Mouse (Mus musculus) naive thymus-derived CD4-positive, alpha-beta T cell, adult 2 months (primary cell): ENCODE data around the gene Dusp9.

ENCODE experiments used
- DNase-seq: peaks from one replicate; pipeline ENCODE4 v3.0.0-alpha.2; 2011; ENCODE audit warnings: low read depth

The Dusp9 gene

GRCm38 (mm10) chrX:73639255-73639675 is at the start of gene Dusp9:
Gene Dusp9 (plus strand): TSS chrX:73639419.
- DNase-seq: no peak

- peak; percentile 64 for DNase-seq
Measured at GRCm38 (mm10) chrX:73593212-73593611, 46.0 kb upstream of the Dusp9 start.

GRCm38 (mm10) chrX:73594451-73595121 is 44.6 kb upstream of the Dusp9 start:
- no peak for DNase-seq

- DNase-seq: no peak
Measured at GRCm38 (mm10) chrX:73595297-73595938, 43.8 kb upstream of the Dusp9 start.

GRCm38 (mm10) chrX:73601456-73601855 is 37.8 kb upstream of the Dusp9 start:
- no peak for DNase-seq

GRCm38 (mm10) chrX:73613665-73614064 is 25.6 kb upstream of the Dusp9 start:
- no peak for DNase-seq

GRCm38 (mm10) chrX:73615876-73616275 is 23.3 kb upstream of the Dusp9 start:
- DNase-seq: no peak

GRCm38 (mm10) chrX:73619401-73619800 is 19.8 kb upstream of the Dusp9 start:
- DNase-seq: no peak

- DNase-seq: no peak
Measured at GRCm38 (mm10) chrX:73619890-73620289, 19.3 kb upstream of the Dusp9 start.

- DNase-seq: no peak
Measured at GRCm38 (mm10) chrX:73626981-73627380, 12.2 kb upstream of the Dusp9 start.

- DNase-seq: no peak
Measured at GRCm38 (mm10) chrX:73635425-73635824, 3.8 kb upstream of the Dusp9 start.

GRCm38 (mm10) chrX:73637415-73637814 is 1.8 kb upstream of the Dusp9 start:
- no peak for DNase-seq

GRCm38 (mm10) chrX:73639901-73640469 is 766 bp downstream of the Dusp9 start:
- no peak for DNase-seq

- no peak for DNase-seq
Measured at GRCm38 (mm10) chrX:73645121-73645520, 5.9 kb downstream of the Dusp9 start.

- no peak for DNase-seq
Measured at GRCm38 (mm10) chrX:73650869-73651268, 11.7 kb downstream of the Dusp9 start.

GRCm38 (mm10) chrX:73653392-73653791 is 14.2 kb downstream of the Dusp9 start:
- DNase-seq: no peak

GRCm38 (mm10) chrX:73654177-73654576 is 15.0 kb downstream of the Dusp9 start:
- peak; percentile 80 for DNase-seq

GRCm38 (mm10) chrX:73655529-73655928 is 16.3 kb downstream of the Dusp9 start:
- DNase-seq: peak; percentile 53

- no peak for DNase-seq
Measured at GRCm38 (mm10) chrX:73658391-73658790, 19.2 kb downstream of the Dusp9 start.

- no peak for DNase-seq
Measured at GRCm38 (mm10) chrX:73658936-73659574, 19.8 kb downstream of the Dusp9 start.

- DNase-seq: peak; percentile 34
Measured at GRCm38 (mm10) chrX:73659575-73660283, 20.5 kb downstream of the Dusp9 start, which contains the start of gene Pnck. Gene Pnck (minus strand): TSS chrX:73660117.

- no peak for DNase-seq
Measured at GRCm38 (mm10) chrX:73660284-73660665, 21.1 kb downstream of the Dusp9 start.
